Mouse (Mus musculus): ENCODE measurements around the gene Stxbp4. TPM values are rescaled to one million over a fixed set of nuclear protein-coding genes. Genes with fewer than 3 reads are reported as not detected.
A peak's percentile ranks its signal among the peaks of the same experiment; 100 is the strongest.

The Stxbp4 gene
- polyA plus RNA-seq, 1 experiment: 3.5 TPM

DNA sequence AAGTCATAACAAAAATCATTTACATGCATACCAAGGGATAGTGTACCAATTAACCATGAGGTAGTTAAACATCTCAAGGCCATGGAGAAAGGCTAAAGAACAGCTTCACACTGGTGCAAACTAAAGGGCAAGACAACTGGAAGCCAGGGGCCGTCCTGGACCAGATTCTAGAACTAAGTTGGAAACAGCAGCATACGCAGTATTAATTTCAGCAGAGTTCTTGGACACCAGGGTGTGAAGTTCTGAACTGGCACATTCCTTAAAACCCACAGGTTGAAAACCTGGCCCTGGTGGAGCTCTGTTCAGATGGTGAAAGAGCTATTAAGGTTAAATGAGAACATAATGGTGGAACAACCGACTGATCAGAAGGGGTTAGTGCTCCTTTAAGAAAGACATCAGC is 3.2 kb downstream of the Stxbp4 start:
- H3K4me1 ChIP-seq (ENCODE audit: control insufficient read depth, insufficient read depth, low read length): no peaks in the 10 kb centered on the region
- 74% methylated on average over 3 of the region's 3 CpGs for WGBS
- H3K4me3 ChIP-seq (replicated peaks; ENCODE audit: control insufficient read depth, low read depth, low read length): no peak overlapping the region
- no peak overlapping the region for H3K27ac ChIP-seq (ENCODE audit: control insufficient read depth, insufficient read depth, low read depth, low read length, poor library complexity)
- TF ChIP-seq POLR2A (IDR thresholded peaks at IDR 0.05; ENCODE audit: borderline replicate concordance, control insufficient read depth, low read depth, low read length) (no peak), CTCF (IDR thresholded peaks at IDR 0.05; ENCODE audit: control insufficient read depth, insufficient read depth, low read length) (no peak)

DNA sequence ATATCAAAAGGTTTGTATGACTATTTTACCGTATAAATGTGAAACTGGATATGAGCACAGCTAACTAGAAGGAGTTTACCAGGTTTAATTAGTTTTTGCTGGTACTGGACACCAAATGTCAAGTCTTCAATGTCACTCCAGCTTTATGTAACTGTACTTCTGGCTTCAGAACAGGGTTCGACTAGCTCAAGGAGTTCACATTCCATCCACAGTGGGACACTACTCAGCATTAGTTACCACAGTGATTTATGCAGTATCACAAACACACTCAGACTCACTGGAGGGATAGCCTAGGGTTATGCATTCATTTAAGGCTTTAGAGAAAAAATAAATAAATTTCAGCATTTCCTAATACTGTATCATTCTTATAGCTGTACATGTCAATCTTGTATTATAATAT is 5.4 kb downstream of the Stxbp4 start:
- Histone ChIP-seq H3K27ac (ENCODE audit: control insufficient read depth, insufficient read depth, low read depth, low read length, poor library complexity) (no peak overlapping the region), H3K4me1 (ENCODE audit: control insufficient read depth, insufficient read depth, low read length) (no peaks in the 10 kb centered on the region), H3K4me3 (replicated peaks; ENCODE audit: control insufficient read depth, low read depth, low read length) (no peak overlapping the region)
- TF ChIP-seq CTCF (IDR thresholded peaks at IDR 0.05; ENCODE audit: control insufficient read depth, insufficient read depth, low read length) (no peak), POLR2A (IDR thresholded peaks at IDR 0.05; ENCODE audit: borderline replicate concordance, control insufficient read depth, low read depth, low read length) (no peak)
- 90% methylated on average over 2 of the region's 2 CpGs for WGBS

DNA sequence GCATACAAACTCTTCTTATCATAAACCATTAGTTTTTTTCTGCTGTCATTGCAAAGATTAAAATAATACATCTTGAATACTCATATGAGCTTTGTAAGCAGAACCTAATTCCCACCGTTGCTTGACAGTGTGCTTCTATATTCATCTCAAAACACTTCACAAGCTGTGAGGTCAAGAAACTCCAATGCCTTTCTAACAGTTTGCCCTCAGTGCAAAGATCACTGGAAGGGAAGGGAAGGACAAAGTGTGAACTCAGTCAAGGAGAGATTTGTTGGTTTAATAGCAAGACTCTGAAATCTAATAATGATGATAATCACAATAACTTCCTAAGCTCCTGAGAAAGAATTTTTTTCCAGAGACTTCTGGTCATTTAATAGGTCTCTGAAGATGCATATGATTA is 10.1 kb downstream of the Stxbp4 start:
- WGBS: 67% methylated on average over 1 of the region's 1 CpGs
- Histone ChIP-seq H3K4me1 (ENCODE audit: control insufficient read depth, insufficient read depth, low read length) (no peaks in the 10 kb centered on the region), H3K27ac (ENCODE audit: control insufficient read depth, insufficient read depth, low read depth, low read length, poor library complexity) (no peak overlapping the region), H3K4me3 (replicated peaks; ENCODE audit: control insufficient read depth, low read depth, low read length) (no peak overlapping the region)
- TF ChIP-seq POLR2A (IDR thresholded peaks at IDR 0.05; ENCODE audit: borderline replicate concordance, control insufficient read depth, low read depth, low read length) (no peak), CTCF (IDR thresholded peaks at IDR 0.05; ENCODE audit: control insufficient read depth, insufficient read depth, low read length) (no peak)

DNA sequence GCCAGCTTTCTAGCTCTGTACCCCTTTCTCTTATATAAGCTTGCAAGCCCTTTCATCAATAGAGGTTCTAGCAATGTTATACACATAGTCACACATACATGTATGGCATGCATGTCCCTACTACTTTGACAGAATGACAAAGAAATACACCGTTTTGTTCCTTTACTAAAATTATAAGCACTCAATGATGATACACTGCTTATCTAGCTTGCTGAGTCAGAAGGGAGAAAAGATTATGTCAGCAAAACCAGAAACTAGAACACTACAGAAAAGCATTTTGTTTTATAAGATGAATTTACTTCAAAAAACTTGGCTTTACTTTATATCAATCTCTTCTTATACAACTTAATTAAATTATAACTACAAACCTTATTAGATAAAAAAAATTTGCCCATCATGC is 12.7 kb downstream of the Stxbp4 start:
- Histone ChIP-seq H3K4me1 (ENCODE audit: control insufficient read depth, insufficient read depth, low read length) (no peaks in the 10 kb centered on the region), H3K27ac (ENCODE audit: control insufficient read depth, insufficient read depth, low read depth, low read length, poor library complexity) (no peak overlapping the region), H3K4me3 (replicated peaks; ENCODE audit: control insufficient read depth, low read depth, low read length) (no peak overlapping the region)
- 59% methylated on average over 1 of the region's 1 CpGs for WGBS
- TF ChIP-seq CTCF (IDR thresholded peaks at IDR 0.05; ENCODE audit: control insufficient read depth, insufficient read depth, low read length) (no peak), POLR2A (IDR thresholded peaks at IDR 0.05; ENCODE audit: borderline replicate concordance, control insufficient read depth, low read depth, low read length) (no peak)

- H3K27ac ChIP-seq (ENCODE audit: control insufficient read depth, insufficient read depth, low read depth, low read length, poor library complexity): no peak overlapping the region
- no peak overlapping the region for H3K4me3 ChIP-seq (replicated peaks; ENCODE audit: control insufficient read depth, low read depth, low read length)
- 35% methylated on average over 6 of the region's 6 CpGs for WGBS
- TF ChIP-seq CTCF (IDR thresholded peaks at IDR 0.05; ENCODE audit: control insufficient read depth, insufficient read depth, low read length): peak; percentile 35
- TF ChIP-seq POLR2A (IDR thresholded peaks at IDR 0.05; ENCODE audit: borderline replicate concordance, control insufficient read depth, low read depth, low read length): no peak
- H3K4me1 ChIP-seq (ENCODE audit: control insufficient read depth, insufficient read depth, low read length): no peaks in the 10 kb centered on the region
Observed at GRCm38 (mm10) chr11:90623477-90623876, 14.4 kb downstream of the Stxbp4 start.

- 87% methylated on average over 7 of the region's 7 CpGs for WGBS
- Histone ChIP-seq H3K4me1 (ENCODE audit: control insufficient read depth, insufficient read depth, low read length) (no peaks in the 10 kb centered on the region), H3K27ac (ENCODE audit: control insufficient read depth, insufficient read depth, low read depth, low read length, poor library complexity) (no peak overlapping the region), H3K4me3 (replicated peaks; ENCODE audit: control insufficient read depth, low read depth, low read length) (no peak overlapping the region)
- TF ChIP-seq POLR2A (IDR thresholded peaks at IDR 0.05; ENCODE audit: borderline replicate concordance, control insufficient read depth, low read depth, low read length) (no peak), CTCF (IDR thresholded peaks at IDR 0.05; ENCODE audit: control insufficient read depth, insufficient read depth, low read length) (no peak)
Observed at GRCm38 (mm10) chr11:90622500-90622899, 15.4 kb downstream of the Stxbp4 start.

DNA sequence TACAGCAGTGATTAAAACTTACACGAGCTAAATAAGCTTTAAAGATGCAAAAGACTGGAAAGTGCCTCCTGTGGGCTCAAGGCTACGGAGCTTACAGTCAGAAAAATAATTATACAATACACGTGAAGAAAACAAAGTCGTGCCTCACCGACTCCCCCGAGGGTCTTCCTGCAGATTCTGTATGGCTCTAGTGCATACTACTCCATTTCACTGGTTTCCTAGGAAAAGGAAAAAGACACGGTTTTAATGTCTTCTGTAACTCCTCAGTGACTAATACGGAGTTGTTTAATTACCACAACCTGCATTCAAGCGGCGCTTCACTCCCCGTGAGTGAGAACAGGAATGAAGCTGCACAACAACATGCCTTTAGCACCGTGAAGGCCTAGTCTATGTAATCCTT is 15.8 kb downstream of the Stxbp4 start:
- Histone ChIP-seq H3K4me1 (ENCODE audit: control insufficient read depth, insufficient read depth, low read length) (no peaks in the 10 kb centered on the region), H3K27ac (ENCODE audit: control insufficient read depth, insufficient read depth, low read depth, low read length, poor library complexity) (no peak overlapping the region), H3K4me3 (replicated peaks; ENCODE audit: control insufficient read depth, low read depth, low read length) (no peak overlapping the region)
- TF ChIP-seq CTCF (IDR thresholded peaks at IDR 0.05; ENCODE audit: control insufficient read depth, insufficient read depth, low read length) (no peak), POLR2A (IDR thresholded peaks at IDR 0.05; ENCODE audit: borderline replicate concordance, control insufficient read depth, low read depth, low read length) (no peak)
- 90% methylated on average over 12 of the region's 12 CpGs for WGBS

GRCm38 (mm10) chr11:90616431-90616830 is 21.5 kb downstream of the Stxbp4 start:
- no peak for TF ChIP-seq POLR2A (IDR thresholded peaks at IDR 0.05; ENCODE audit: borderline replicate concordance, control insufficient read depth, low read depth, low read length)
- TF ChIP-seq CTCF (IDR thresholded peaks at IDR 0.05; ENCODE audit: control insufficient read depth, insufficient read depth, low read length): no peak

GRCm38 (mm10) chr11:90614743-90615142 is 23.1 kb downstream of the Stxbp4 start:
- 17% methylated on average over 6 of the region's 6 CpGs for WGBS
- Histone ChIP-seq H3K4me1 (ENCODE audit: control insufficient read depth, insufficient read depth, low read length) (no peaks in the 10 kb centered on the region), H3K27ac (ENCODE audit: control insufficient read depth, insufficient read depth, low read depth, low read length, poor library complexity) (no peak overlapping the region), H3K4me3 (replicated peaks; ENCODE audit: control insufficient read depth, low read depth, low read length) (no peak overlapping the region)
- TF ChIP-seq CTCF (IDR thresholded peaks at IDR 0.05; ENCODE audit: control insufficient read depth, insufficient read depth, low read length) (no peak), POLR2A (IDR thresholded peaks at IDR 0.05; ENCODE audit: borderline replicate concordance, control insufficient read depth, low read depth, low read length) (no peak)

More at GRCm38 (mm10) chr11:90616431-90616830, 21.5 kb downstream of the Stxbp4 start:
- H3K27ac ChIP-seq (ENCODE audit: control insufficient read depth, insufficient read depth, low read depth, low read length, poor library complexity): no peak overlapping the region
- no peaks in the 10 kb centered on the region for H3K4me1 ChIP-seq (ENCODE audit: control insufficient read depth, insufficient read depth, low read length)
- no peak overlapping the region for H3K4me3 ChIP-seq (replicated peaks; ENCODE audit: control insufficient read depth, low read depth, low read length)
